Mouse (Mus musculus) hindbrain, embryonic 15.5 days (tissue): ENCODE data around the gene Mucl3. TPM values are rescaled to one million over a fixed set of nuclear protein-coding genes. Genes with fewer than 3 reads are reported as not detected.

Source experiments
- ATAC-seq: fragments of 200-750 bp; cut with Nextera tagmentation; 2 replicates; pipeline ENCODE4 v1.8.0; 2017; ENCODE audit warnings: low read depth, moderate number of reproducible peaks, moderate TSS enrichment; ENCODE audit not compliant: low FRiP score
- H3K27ac ChIP-seq: fragments of 300-500 bp; sonication (generic); replicated peaks from 2 replicates; pipeline ENCODE4 v1.5.1; 2015; ENCODE audit warnings: mild to moderate bottlenecking, inconsistent platforms
- H3K27me3 ChIP-seq: fragments of 300-500 bp; sonication (generic); 2 replicates; pipeline ENCODE4 v1.6.1; 2015; ENCODE audit warnings: control low read depth, inconsistent platforms
- H3K36me3 ChIP-seq: fragments of 300-500 bp; sonication (generic); 2 replicates; pipeline ENCODE4 v1.6.1; 2015; ENCODE audit warnings: control low read depth, inconsistent platforms
- H3K4me1 ChIP-seq: fragments of 300-500 bp; sonication (generic); replicated peaks from 2 replicates; pipeline ENCODE4 v1.6.1; 2015; ENCODE audit warnings: control low read depth, inconsistent platforms
- H3K4me2 ChIP-seq: fragments of 300-500 bp; sonication (generic); 2 replicates; pipeline ENCODE4 v1.6.1; 2015; ENCODE audit warnings: moderate library complexity, mild to moderate bottlenecking, inconsistent platforms
- H3K4me3 ChIP-seq: fragments of 300-500 bp; sonication (generic); 2 replicates; pipeline ENCODE4 v1.5.1; 2015; ENCODE audit warnings: mild to moderate bottlenecking, inconsistent platforms
- H3K9ac ChIP-seq: fragments of 300-500 bp; sonication (generic); 2 replicates; pipeline ENCODE4 v1.6.1; 2015; ENCODE audit warnings: inconsistent platforms
- H3K9me3 ChIP-seq: fragments of 300-500 bp; sonication (generic); 2 replicates; pipeline ENCODE4 v1.6.1; 2016; ENCODE audit warnings: control low read depth, inconsistent platforms
- WGBS: fragments of 180-500 bp; shearing (Covaris S2); methylation state at CpG from one replicate; pipeline ENCODE4 v1.1.7; 2015; 5-methylcytosine and 5-hydroxymethylcytosine counted together
- polyA plus RNA-seq: library from polyadenylated mRNA; unstranded; fragments of >200 nt; fragmentation: Nextera tagmentation; extraction: Ambion mirVana; gene quantifications from 2 replicates; pipeline ENCODE4 v1.2.1, GENCODE M21; 2015

The Mucl3 gene
- polyA plus RNA-seq, 1 experiment from 2014 or later: 0.17 TPM

GRCm38 (mm10) chr17:35588387-35588786 is 55.1 kb downstream of the Mucl3 start:
- H3K27me3 ChIP-seq: no peaks in the 10 kb centered on the region
- peaks cover 14% of the 10 kb centered on the region for H3K4me1 ChIP-seq
- H3K4me2 ChIP-seq: no peak overlapping the region
- no peak overlapping the region for H3K4me3 ChIP-seq
- no peak overlapping the region for H3K9ac ChIP-seq
- 23% methylated on average over 4 of the region's 4 CpGs for WGBS
- H3K9me3 ChIP-seq: no peaks in the 10 kb centered on the region
- H3K36me3 ChIP-seq: no peaks in the 10 kb centered on the region
- no peak for ATAC-seq
- no peak overlapping the region for H3K27ac ChIP-seq

- H3K4me1 ChIP-seq: peaks cover 14% of the 10 kb centered on the region
- no peaks in the 10 kb centered on the region for H3K36me3 ChIP-seq
- no peak overlapping the region for H3K4me3 ChIP-seq
- ATAC-seq: no peak
- H3K9me3 ChIP-seq: no peaks in the 10 kb centered on the region
- H3K9ac ChIP-seq: no peak overlapping the region
- H3K4me2 ChIP-seq: no peak overlapping the region
- 87% methylated on average over 1 of the region's 1 CpGs for WGBS
- H3K27me3 ChIP-seq: no peaks in the 10 kb centered on the region
- H3K27ac ChIP-seq: no peak overlapping the region
Measured at GRCm38 (mm10) chr17:35587291-35587690, 56.2 kb downstream of the Mucl3 start.

Other genes starting within 250 kb of the Mucl3 start
- gene H2-Q6, start 218.8 kb downstream of the Mucl3 start, polyA plus RNA-seq: 0.60 and 1.5 TPM in 2 replicates
- gene H2-Q7, start 204.5 kb downstream of the Mucl3 start, polyA plus RNA-seq: 3.8 and 4.1 TPM in 2 replicates
- gene H2-Q10, start 173.6 kb downstream of the Mucl3 start, polyA plus RNA-seq: 0.38 and 0.78 TPM in 2 replicates
- not detected in 2 replicates for gene Pou5f1, start 137.7 kb downstream of the Mucl3 start, polyA plus RNA-seq
- gene Tcf19, start 126.9 kb downstream of the Mucl3 start, polyA plus RNA-seq: 19.3 and 21.0 TPM in 2 replicates
- 6.5 and 7.9 TPM in 2 replicates for gene Cchcr1, start 126.6 kb downstream of the Mucl3 start, polyA plus RNA-seq
- gene Psors1c2, start 110.5 kb downstream of the Mucl3 start, polyA plus RNA-seq: 0.97 and 1.2 TPM in 2 replicates
- 0.14 and 0.22 TPM in 2 replicates for gene Cdsn, start 91.6 kb downstream of the Mucl3 start, polyA plus RNA-seq
- not detected in 2 replicates for gene 2300002M23Rik, start 76.2 kb downstream of the Mucl3 start, polyA plus RNA-seq
- 0.44 and 0.59 TPM in 2 replicates for gene Sfta2, start 42.1 kb downstream of the Mucl3 start, polyA plus RNA-seq
- gene Gm9573, start 17.1 kb downstream of the Mucl3 start, polyA plus RNA-seq: not detected in 2 replicates
- 15.9 and 17.8 TPM in 2 replicates for gene Vars2, start 23.9 kb upstream of the Mucl3 start, polyA plus RNA-seq
- 23.7 and 24.8 TPM in 2 replicates for gene Gtf2h4, start 30.0 kb upstream of the Mucl3 start, polyA plus RNA-seq
- gene Ddr1, start 60.9 kb upstream of the Mucl3 start, polyA plus RNA-seq: 106 and 110 TPM in 2 replicates
- gene Ier3, start 178.0 kb upstream of the Mucl3 start, polyA plus RNA-seq: 12.7 and 16.3 TPM in 2 replicates
- gene Flot1, start 179.5 kb upstream of the Mucl3 start, polyA plus RNA-seq: 111 and 116 TPM in 2 replicates
- 1,681 and 1,706 TPM in 2 replicates for gene Tubb5, start 194.6 kb upstream of the Mucl3 start, polyA plus RNA-seq
- gene Mdc1, start 197.8 kb upstream of the Mucl3 start, polyA plus RNA-seq: 10.0 and 10.5 TPM in 2 replicates
- gene Nrm, start 217.6 kb upstream of the Mucl3 start, polyA plus RNA-seq: 22.1 and 22.6 TPM in 2 replicates
- 21.1 and 24.7 TPM in 2 replicates for gene Ppp1r18, start 221.9 kb upstream of the Mucl3 start, polyA plus RNA-seq
- gene Dhx16, start 236.1 kb upstream of the Mucl3 start, polyA plus RNA-seq: 30.8 and 32.4 TPM in 2 replicates